ENCODE assay signal across 22 mouse cellular contexts in the genomic region with DNA sequence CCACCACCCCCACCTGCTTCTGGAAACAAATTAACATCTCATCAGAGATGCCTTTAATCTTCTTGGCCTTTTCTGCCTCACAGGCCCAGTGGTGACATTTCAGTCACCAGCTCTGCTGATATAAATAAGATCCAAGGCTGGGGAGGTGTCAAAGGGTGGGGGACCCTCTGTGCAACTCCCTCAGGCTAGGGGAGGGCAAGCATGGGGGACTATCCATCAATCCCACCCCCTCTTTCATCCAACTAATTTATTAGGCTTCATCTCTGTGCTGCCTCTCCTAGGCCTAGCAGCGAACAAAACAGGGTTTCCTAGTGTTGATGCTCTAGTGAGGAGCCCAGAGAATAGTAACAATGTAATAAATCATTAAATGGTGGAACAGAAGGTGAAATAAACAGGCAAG. TPM values are rescaled to one million over a fixed set of nuclear protein-coding genes. Genes with fewer than 3 reads are reported as not detected.
DNase-seq lines count a peak whose midpoint lies in the region; ATAC-seq and TF ChIP-seq lines count a peak whose summit lies in the region.
"Had no signal": no experiment of that assay in that cellular context is flagged by ENCODE, and none has a peak within 500 bp of the region (broad histone marks: within the 10 kb centered on the region; RNA-seq: fewer than 3 reads in every experiment).

No protein-coding gene starts in this region.

- WGBS in hindbrain, embryonic 12.5 days, result 48% methylated on average over 1 of the region's 1 CpGs
- WGBS in hindbrain, postnatal 0 days, result 50% methylated on average over 1 of the region's 1 CpGs
- 36% methylated on average over 1 of the region's 1 CpGs for WGBS in midbrain, embryonic 13.5 days
- WGBS in midbrain, postnatal 0 days, result 39% methylated on average over 1 of the region's 1 CpGs
- 4% methylated on average over 1 of the region's 1 CpGs for WGBS in neural tube, embryonic 15.5 days

- no peak overlapping the region for H3K9ac ChIP-seq in hindbrain, embryonic 12.5 days
- no peak overlapping the region for H3K9ac ChIP-seq in hindbrain, postnatal 0 days (replicated peaks; ENCODE audit: low read length)
- no peak overlapping the region for H3K9ac ChIP-seq in midbrain, embryonic 13.5 days (replicated peaks)
- H3K9ac ChIP-seq in midbrain, postnatal 0 days (replicated peaks; ENCODE audit: low read length, poor library complexity, severe bottlenecking), result no peak overlapping the region
- no peak overlapping the region for H3K9ac ChIP-seq in neural tube, embryonic 15.5 days (replicated peaks)
- H3K9ac ChIP-seq: embryonic facial prominence, embryonic 13.5 days; forebrain, embryonic 12.5 days; heart, embryonic 13.5 days had no signal

- peak; percentile 51 for ATAC-seq in hindbrain, embryonic 12.5 days (ENCODE audit: low FRiP score)
- ATAC-seq in hindbrain, postnatal 0 days, result no peak
- ATAC-seq in midbrain, embryonic 13.5 days, result peak; percentile 49; the same call in 1 of the 2 replicates
- no peak for ATAC-seq in midbrain, postnatal 0 days (ENCODE audit: low FRiP score)
- ATAC-seq in neural tube, embryonic 15.5 days (ENCODE audit: low FRiP score), result peak; percentile 54
- ATAC-seq: CD4-positive, CD25-positive, alpha-beta regulatory T cell, adult 4 months; forebrain, embryonic 16.5 days had no signal

- intact Hi-C loops in gastrocnemius, postnatal 14 days (cut with DNase I; ENCODE audit: low total_unique reads), result no loop called here

- no peaks in the 10 kb centered on the region for H3K9me3 ChIP-seq in hindbrain, embryonic 12.5 days (replicated peaks)
- H3K9me3 ChIP-seq in hindbrain, postnatal 0 days (ENCODE audit: low read length), result no peaks in the 10 kb centered on the region
- no peaks in the 10 kb centered on the region for H3K9me3 ChIP-seq in midbrain, embryonic 13.5 days
- no peaks in the 10 kb centered on the region for H3K9me3 ChIP-seq in midbrain, postnatal 0 days (ENCODE audit: low read length)
- no peaks in the 10 kb centered on the region for H3K9me3 ChIP-seq in neural tube, embryonic 15.5 days (replicated peaks)
- H3K9me3 ChIP-seq: embryonic facial prominence, embryonic 13.5 days; forebrain, embryonic 12.5 days; G1E; heart, embryonic 13.5 days had no signal

- H3K27ac ChIP-seq in hindbrain, embryonic 12.5 days, result peak overlapping the region; percentile 55
- H3K27ac ChIP-seq in hindbrain, postnatal 0 days, result no peak overlapping the region
- H3K27ac ChIP-seq in midbrain, embryonic 13.5 days, result peak overlapping the region; percentile 61
- H3K27ac ChIP-seq in midbrain, postnatal 0 days (ENCODE audit: low read depth, low read length), result no peak overlapping the region
- H3K27ac ChIP-seq in neural tube, embryonic 15.5 days (replicated peaks), result peak overlapping the region; percentile 56; the same call in 1 of the 2 replicates
- H3K27ac ChIP-seq: embryonic facial prominence, embryonic 13.5 days; forebrain, embryonic 12.5 days; heart, embryonic 13.5 days had no signal

- H3K4me3 ChIP-seq in hindbrain, embryonic 12.5 days, result no peak overlapping the region
- no peak overlapping the region for H3K4me3 ChIP-seq in hindbrain, postnatal 0 days (ENCODE audit: low read length)
- H3K4me3 ChIP-seq in midbrain, embryonic 13.5 days (replicated peaks), result no peak overlapping the region
- no peak overlapping the region for H3K4me3 ChIP-seq in midbrain, postnatal 0 days (ENCODE audit: low read depth, low read length)
- no peak overlapping the region for H3K4me3 ChIP-seq in neural tube, embryonic 15.5 days (replicated peaks)
- H3K4me3 ChIP-seq: embryonic facial prominence, embryonic 13.5 days; forebrain, embryonic 12.5 days; heart, embryonic 13.5 days had no signal

- no peak for TF ChIP-seq CTCF in hindbrain, postnatal 0 days (IDR thresholded peaks at IDR 0.05; ENCODE audit: low read depth)
- TF ChIP-seq CTCF in midbrain, postnatal 0 days (IDR thresholded peaks at IDR 0.05), result no peak

- H3K4me1 ChIP-seq in hindbrain, embryonic 12.5 days, result peaks cover 14% of the 10 kb centered on the region
- peaks cover 6% of the 10 kb centered on the region for H3K4me1 ChIP-seq in hindbrain, postnatal 0 days (ENCODE audit: insufficient read depth, low read length)
- H3K4me1 ChIP-seq in midbrain, embryonic 13.5 days (replicated peaks), result peaks cover 27% of the 10 kb centered on the region
- H3K4me1 ChIP-seq in midbrain, postnatal 0 days (ENCODE audit: insufficient read depth, low read length), result peaks cover 4% of the 10 kb centered on the region; the same call in 1 of the 2 replicates
- H3K4me1 ChIP-seq in neural tube, embryonic 15.5 days, result peaks cover 41% of the 10 kb centered on the region

- DNase-seq in hindbrain, postnatal 0 days (ENCODE audit: low spot score), result no peak
- DNase-seq in midbrain, postnatal 0 days (ENCODE audit: low spot score), result no peak
- peak; percentile 21 for DNase-seq in testis, postnatal 14 days (ENCODE audit: low spot score)
- DNase-seq in testis, postnatal 10 days (ENCODE audit: low spot score), result no peak
- no peak for DNase-seq in gastrocnemius, postnatal 14 days
- DNase-seq: adrenal gland, postnatal 10 days; B cell, adult 2 months; cerebellum, adult 11-12 months; cerebellum, adult 9-10 months; cerebellum, postnatal 25 days; gastrocnemius, postnatal 25 days; heart, postnatal 36 days had no signal

- no peak overlapping the region for H3K4me2 ChIP-seq in hindbrain, embryonic 12.5 days (replicated peaks)
- no peak overlapping the region for H3K4me2 ChIP-seq in hindbrain, postnatal 0 days (ENCODE audit: low read depth, low read length)
- no peak overlapping the region for H3K4me2 ChIP-seq in midbrain, embryonic 13.5 days (replicated peaks)
- no peak overlapping the region for H3K4me2 ChIP-seq in midbrain, postnatal 0 days (ENCODE audit: low read depth, low read length, poor library complexity, severe bottlenecking)
- no peak overlapping the region for H3K4me2 ChIP-seq in neural tube, embryonic 15.5 days
- H3K4me2 ChIP-seq: embryonic facial prominence, embryonic 13.5 days; forebrain, embryonic 12.5 days; heart, embryonic 13.5 days had no signal

- H3K36me3 ChIP-seq in hindbrain, embryonic 12.5 days, result no peaks in the 10 kb centered on the region
- H3K36me3 ChIP-seq in hindbrain, postnatal 0 days (ENCODE audit: insufficient read depth, low read length), result no peaks in the 10 kb centered on the region
- H3K36me3 ChIP-seq in midbrain, embryonic 13.5 days, result no peaks in the 10 kb centered on the region
- H3K36me3 ChIP-seq in midbrain, postnatal 0 days (ENCODE audit: insufficient read depth, low read length), result no peaks in the 10 kb centered on the region
- no peaks in the 10 kb centered on the region for H3K36me3 ChIP-seq in neural tube, embryonic 15.5 days
- H3K36me3 ChIP-seq: embryonic facial prominence, embryonic 13.5 days; forebrain, embryonic 12.5 days; G1E; heart, embryonic 13.5 days had no signal

- H3K27me3 ChIP-seq in hindbrain, embryonic 12.5 days, result peaks cover 35% of the 10 kb centered on the region
- no peaks in the 10 kb centered on the region for H3K27me3 ChIP-seq in hindbrain, postnatal 0 days (ENCODE audit: insufficient read depth, low read length)
- H3K27me3 ChIP-seq in midbrain, embryonic 13.5 days, result peaks cover 15% of the 10 kb centered on the region
- no peaks in the 10 kb centered on the region for H3K27me3 ChIP-seq in midbrain, postnatal 0 days (ENCODE audit: insufficient read depth, low read length)
- H3K27me3 ChIP-seq in neural tube, embryonic 15.5 days (replicated peaks), result peaks cover 28% of the 10 kb centered on the region

RNA-seq across cellular contexts. Expression of a gene that starts 17.0 kb away (rescaled TPM):
- 2.5 and 2.7 TPM in 2 replicates for polyA plus RNA-seq in hindbrain, embryonic 12.5 days (2016; fragmentation: Nextera tagmentation; extraction: Ambion mirVana)
- total RNA-seq in hindbrain, postnatal 0 days (2014; rRNA removed), result 14.6 and 19.2 TPM in 2 replicates
- polyA plus RNA-seq in hindbrain, postnatal 0 days (2015; fragmentation: Nextera tagmentation; extraction: Ambion mirVana), result 5.2 and 5.3 TPM in 2 replicates
- 4.4 and 4.8 TPM in 2 replicates for polyA plus RNA-seq in midbrain, embryonic 13.5 days (2015; fragmentation: Nextera tagmentation; extraction: Ambion mirVana)
- 22.8 and 29.7 TPM in 2 replicates for total RNA-seq in midbrain, postnatal 0 days (2014; rRNA removed)
- 7.7 and 7.8 TPM in 2 replicates for polyA plus RNA-seq in midbrain, postnatal 0 days (2015; fragmentation: Nextera tagmentation; extraction: Ambion mirVana)
- 7.7 and 8.6 TPM in 2 replicates for polyA plus RNA-seq in neural tube, embryonic 15.5 days (2015; fragmentation: Nextera tagmentation; extraction: Ambion mirVana)
- total RNA-seq in gastrocnemius, postnatal 14 days (2021), result 1 to 10 TPM; 2.6 to 4.0 TPM
- total RNA-seq: granulocyte monocyte progenitor cell, adult 5-6 weeks had no signal
- polyA plus RNA-seq: G1E had no signal

Comparison
In these comparisons a context has a peak if more than half of its experiments do, and no peak if none do; other contexts are left out.
1. ATAC-seq: peak in hindbrain, embryonic 12.5 days (single experiment), midbrain, embryonic 13.5 days (single experiment) and neural tube, embryonic 15.5 days (single experiment); none in hindbrain, postnatal 0 days (single experiment) and midbrain, postnatal 0 days (single experiment).
2. H3K27ac ChIP-seq: peak in hindbrain, embryonic 12.5 days (single experiment), midbrain, embryonic 13.5 days (single experiment) and neural tube, embryonic 15.5 days (single experiment); none in hindbrain, postnatal 0 days (single experiment) and midbrain, postnatal 0 days (single experiment).